Mouse (Mus musculus) kidney, adult 2 months (tissue): ENCODE data around the gene Wdfy1.

Experiments
- CTCF ChIP-seq: fragments of 200-500 bp; conservative IDR thresholded peaks from 2 replicates; pipeline ENCODE4 v1.5.1; 2011; ENCODE audit warnings: low read depth, mild to moderate bottlenecking, control low read depth, low read length, moderate library complexity, mixed read lengths; ENCODE audit not compliant: insufficient read depth, insufficient read length
- POLR2A ChIP-seq: fragments of 200-500 bp; IDR thresholded peaks from one replicate; pipeline ENCODE4 v1.6.1; 2011; ENCODE audit warnings: low read depth, low read length, control low read depth

GRCm38 (mm10) chr1:79692482-79692881 is 83.5 kb downstream of the Wdfy1 start:
- TF ChIP-seq POLR2A (no peak), CTCF (no peak)
